Mouse (Mus musculus) kidney, adult 2 months (tissue): ENCODE data around the gene Raph1.
"Not testable (repeated sequence)": the region's sequence is repeated elsewhere in the genome, so short reads cannot be mapped to it uniquely, and the experiment has no call there.

ENCODE experiments used
- CTCF ChIP-seq: fragments of 200-500 bp; conservative IDR thresholded peaks from 2 replicates; pipeline ENCODE4 v1.5.1; 2011; ENCODE audit warnings: low read depth, mild to moderate bottlenecking, control low read depth, low read length, moderate library complexity, mixed read lengths; ENCODE audit not compliant: insufficient read depth, insufficient read length
- POLR2A ChIP-seq: fragments of 200-500 bp; IDR thresholded peaks from one replicate; pipeline ENCODE4 v1.6.1; 2011; ENCODE audit warnings: low read depth, low read length, control low read depth

GRCm38 (mm10) chr1:60441438-60441837 lies 125.5 kb downstream of the Raph1 start:
- not testable (repeated sequence) for TF ChIP-seq CTCF, POLR2A
